Mouse (Mus musculus) embryonic fibroblast, embryonic 13.5 days (primary cell): Measurements from ENCODE around the gene E030018B13Rik.

Source experiments
- CTCF ChIP-seq: IDR thresholded peaks from 2 replicates; pipeline ENCODE4 v1.5.1; 2011; ENCODE audit warnings: mild to moderate bottlenecking, control low read depth, low read length, moderate library complexity, borderline replicate concordance; ENCODE audit not compliant: insufficient read depth
- POLR2A ChIP-seq: IDR thresholded peaks from 2 replicates; pipeline ENCODE4 v1.6.1; 2011; ENCODE audit warnings: low read depth, mild to moderate bottlenecking, control low read depth, low read length, moderate library complexity

DNA sequence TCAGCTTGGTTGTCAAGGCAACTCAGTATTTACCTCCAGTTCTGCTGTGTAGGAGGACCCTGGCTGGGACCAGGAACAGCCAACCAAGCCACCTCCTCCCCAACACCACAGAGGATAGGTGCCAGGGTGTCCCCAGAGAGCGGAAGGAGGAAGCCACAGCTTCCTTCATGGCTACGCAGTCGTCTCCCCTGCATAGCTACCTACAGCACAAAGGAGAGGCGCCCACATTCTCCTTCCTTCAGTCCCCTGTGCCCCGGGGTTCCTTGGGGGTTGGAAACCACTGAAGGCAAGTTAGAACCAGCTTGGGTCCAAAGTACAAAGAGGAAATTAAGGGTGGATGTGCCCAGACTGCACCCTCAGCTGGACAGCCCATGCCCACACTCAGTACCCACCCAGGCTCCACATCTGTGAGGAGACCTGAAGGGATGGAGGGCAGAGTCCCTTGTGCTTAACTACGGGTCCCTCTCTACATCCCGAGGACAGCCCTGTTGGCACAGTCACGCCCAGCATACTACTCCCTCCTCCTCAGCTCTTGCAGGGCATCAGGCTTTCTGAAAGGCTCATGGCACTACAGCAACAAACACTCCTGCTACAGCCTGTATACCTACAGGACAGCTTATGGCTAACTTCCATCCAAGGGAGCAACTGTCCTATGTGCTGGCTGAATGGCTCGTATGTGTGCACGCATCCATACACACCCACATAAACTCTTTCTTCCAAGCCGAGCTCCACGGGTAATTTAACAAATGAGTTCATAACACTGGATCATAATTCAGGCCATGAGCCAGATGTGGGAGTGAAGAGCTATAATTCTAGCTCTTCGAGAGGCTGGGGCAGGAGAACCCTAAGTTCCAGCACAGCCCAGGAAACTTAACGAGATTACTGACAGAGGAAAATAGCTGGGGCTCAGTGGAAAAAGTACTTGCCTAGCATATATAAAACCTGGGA, 9.0 kb downstream of the E030018B13Rik start:
- no peak for TF ChIP-seq POLR2A
- TF ChIP-seq CTCF, result no peak
